Mouse (Mus musculus): ENCODE results near the gene Alyref.

GRCm38 (mm10) chr11:120560952-120561728 lies 37.0 kb downstream of the Alyref start:
- TF ChIP-seq CTCF (IDR thresholded peaks at IDR 0.05; ENCODE audit: low read depth, low read length) (no peak), POLR2AphosphoS5 (IDR thresholded peaks at IDR 0.05; ENCODE audit: insufficient replicate concordance, low read depth, low read length) (no peak)
